Mouse (Mus musculus): ENCODE measurements around the gene L3mbtl2.

- TF ChIP-seq POLR2A (IDR thresholded peaks at IDR 0.05; ENCODE audit: control insufficient read depth in 1 of 2, insufficient read depth in 1 of 2, low read depth in 1 of 2, low read length in 2 of 2, poor library complexity in 1 of 2) (no peak), SMC3 (IDR thresholded peaks at IDR 0.05; ENCODE audit: low read depth, low read length) (no peak), CTCF (IDR thresholded peaks at IDR 0.05 in 2 of 3, conservative IDR thresholded peaks at IDR 0.05 in 1 of 3; ENCODE audit: control insufficient read depth in 1 of 3, insufficient read depth in 1 of 3, low read depth in 2 of 3, low read length in 3 of 3, poor library complexity in 1 of 3, severe bottlenecking in 1 of 3) (no peak), TCF12 (IDR thresholded peaks at IDR 0.05; ENCODE audit: low read depth, low read length) (no peak), BHLHE40 (IDR thresholded peaks at IDR 0.05; ENCODE audit: borderline replicate concordance, low read depth, low read length) (no peak)
Measured at GRCm38 (mm10) chr15:81708991-81709390, 45.3 kb downstream of the L3mbtl2 start.
